Mouse (Mus musculus) MEL (cell line): ENCODE measurements around the gene C1s2.

ENCODE experiments used
- CHD2 ChIP-seq: IDR thresholded peaks from 2 replicates; pipeline ENCODE4 v1.6.1; 2011; ENCODE audit warnings: low read length, improper control_type of control experiment
- CTCF ChIP-seq, 3 experiments: IDR thresholded peaks in 2 of 3; conservative IDR thresholded peaks in 1 of 3; 2 replicates each; pipeline ENCODE4 v1.5.1; 2011 to 2012; ENCODE audit warnings: low read length in 3 of 3, low read depth in 2 of 3, mild to moderate bottlenecking in 2 of 3, improper control_type of control experiment in 1 of 3, inconsistent platforms in 1 of 3, mixed read lengths in 1 of 3, moderate library complexity in 1 of 3; ENCODE audit not compliant: control insufficient read depth in 1 of 3, insufficient read depth in 1 of 3, poor library complexity in 1 of 3, severe bottlenecking in 1 of 3
- E2F4 ChIP-seq: IDR thresholded peaks from 2 replicates; pipeline ENCODE4 v1.6.1; 2011; ENCODE audit warnings: low read depth, low read length, improper control_type of control experiment, borderline replicate concordance
- EP300 ChIP-seq, 2 experiments: IDR thresholded peaks; 2 replicates each; pipeline ENCODE4 v1.6.1; 2011; ENCODE audit warnings: improper control_type of control experiment in 2 of 2, low read length in 2 of 2, low read depth in 1 of 2, mild to moderate bottlenecking in 1 of 2
- GATA1 ChIP-seq: IDR thresholded peaks from 2 replicates; pipeline ENCODE4 v1.6.1; 2011; ENCODE audit warnings: low read depth, low read length, improper control_type of control experiment
- HCFC1 ChIP-seq: IDR thresholded peaks from 2 replicates; pipeline ENCODE4 v1.6.1; 2012; ENCODE audit warnings: low read depth, mild to moderate bottlenecking, inconsistent platforms, low read length, improper control_type of control experiment, moderate library complexity
- JUND ChIP-seq: IDR thresholded peaks from 2 replicates; pipeline ENCODE4 v1.6.1; 2011; ENCODE audit warnings: low read depth, mild to moderate bottlenecking, improper control_type of control experiment, low read length
- MYC ChIP-seq: IDR thresholded peaks from 2 replicates; pipeline ENCODE4 v1.6.1; 2011; ENCODE audit warnings: low read depth, mild to moderate bottlenecking, low read length, improper control_type of control experiment, moderate library complexity
- NRF1 ChIP-seq: IDR thresholded peaks from 2 replicates; pipeline ENCODE4 v1.6.1; 2014; ENCODE audit warnings: low read depth, mild to moderate bottlenecking, inconsistent platforms, low read length, improper control_type of control experiment, moderate library complexity; ENCODE audit not compliant: poor library complexity, insufficient read depth, severe bottlenecking
- POLR2A ChIP-seq, 2 experiments: IDR thresholded peaks; 2 replicates each; pipeline ENCODE4 v1.6.1; 2011 to 2012; ENCODE audit warnings: low read length in 2 of 2, mild to moderate bottlenecking in 2 of 2, control low read depth in 1 of 2, improper control_type of control experiment in 1 of 2, low read depth in 1 of 2, moderate library complexity in 1 of 2; ENCODE audit not compliant: control insufficient read depth in 1 of 2, insufficient read depth in 1 of 2, poor library complexity in 1 of 2
- POLR2AphosphoS5 ChIP-seq: IDR thresholded peaks from 2 replicates; pipeline ENCODE4 v1.6.1; 2012; ENCODE audit warnings: low read depth, borderline replicate concordance, mild to moderate bottlenecking, inconsistent platforms, low read length, moderate library complexity, mixed read lengths
- ZKSCAN1 ChIP-seq: IDR thresholded peaks from 2 replicates; pipeline ENCODE4 v1.6.1; 2012; ENCODE audit warnings: low read depth, mild to moderate bottlenecking, inconsistent platforms, low read length, improper control_type of control experiment, moderate library complexity
- ZNF384 ChIP-seq: IDR thresholded peaks from 2 replicates; pipeline ENCODE4 v1.6.1; 2012; ENCODE audit warnings: low read depth, mild to moderate bottlenecking, inconsistent platforms, low read length, improper control_type of control experiment

DNA sequence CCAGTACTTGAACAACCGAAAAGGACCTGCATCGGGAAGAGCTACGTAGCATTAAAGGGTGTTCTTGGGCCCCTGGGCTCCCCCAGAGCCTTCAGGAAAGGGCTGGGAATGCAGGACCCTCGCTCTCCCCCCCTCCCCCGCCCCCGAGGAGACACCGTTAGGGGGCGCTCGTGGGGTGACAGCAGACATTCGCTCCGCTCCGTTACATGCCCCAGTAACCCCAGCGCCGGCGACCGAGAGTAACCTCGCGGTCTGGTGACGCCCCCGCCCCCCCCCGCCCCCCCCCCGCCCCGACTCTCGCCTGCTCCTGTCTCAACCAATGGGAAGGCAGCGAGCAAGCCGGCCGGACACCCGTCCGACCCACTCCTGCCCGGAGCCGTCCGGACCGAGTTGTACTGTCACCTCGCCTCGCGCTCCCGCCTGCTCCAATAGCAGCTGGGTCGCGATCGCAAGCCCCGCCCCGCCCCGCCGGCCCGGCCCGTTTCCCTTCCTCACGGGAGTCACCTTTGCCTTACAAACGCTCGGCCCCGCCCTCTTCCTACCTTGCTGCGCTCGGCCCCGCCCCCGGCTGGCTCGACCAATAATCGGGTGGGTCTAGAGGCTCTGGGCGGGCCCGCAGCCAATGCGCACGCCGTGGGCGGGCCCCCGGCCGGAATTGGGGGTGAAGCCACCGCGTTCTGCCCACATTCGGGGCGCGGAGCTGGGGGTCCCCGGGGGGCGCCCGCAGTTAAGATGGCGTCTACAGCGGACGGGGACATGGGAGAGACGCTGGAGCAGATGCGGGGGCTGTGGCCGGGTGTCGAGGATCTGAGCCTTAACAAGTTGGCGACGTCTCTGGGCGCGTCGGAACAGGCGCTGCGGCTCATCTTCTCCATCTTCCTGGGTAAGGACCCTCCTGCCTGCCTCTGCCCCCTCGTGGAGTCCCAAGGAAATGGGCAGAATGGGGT, 26.9 kb upstream of the C1s2 start, which contains the start of gene Lpcat3:
- no peak for TF ChIP-seq GATA1
- TF ChIP-seq EP300 (IDR thresholded peaks at IDR 0.05; ENCODE audit: low read depth in 1 of 2, low read length in 2 of 2) = peak in 1 of 2 experiments; percentile 52; a peak in 2 of 4 replicates
- peak; percentile 36; the same call in 1 of the 2 replicates for TF ChIP-seq NRF1
- peak; percentile 36; the same call in 1 of the 2 replicates for TF ChIP-seq MYC
- TF ChIP-seq CTCF (IDR thresholded peaks at IDR 0.05 in 2 of 3, conservative IDR thresholded peaks at IDR 0.05 in 1 of 3; ENCODE audit: control insufficient read depth in 1 of 3, insufficient read depth in 1 of 3, low read depth in 2 of 3, low read length in 3 of 3, poor library complexity in 1 of 3, severe bottlenecking in 1 of 3) = peak; percentile 59 to 88 (median 80)
- peak; percentile 81 for TF ChIP-seq HCFC1
- peak; percentile 68 to 78; a peak in 3 of 4 replicates for TF ChIP-seq POLR2A (IDR thresholded peaks at IDR 0.05; ENCODE audit: control insufficient read depth in 1 of 2, insufficient read depth in 1 of 2, low read depth in 1 of 2, low read length in 2 of 2, poor library complexity in 1 of 2)
- TF ChIP-seq ZNF384 = no peak
- no peak for TF ChIP-seq JUND
- TF ChIP-seq POLR2AphosphoS5 = no peak
- no peak for TF ChIP-seq ZKSCAN1
- TF ChIP-seq E2F4 = no peak
- no peak for TF ChIP-seq CHD2
